Mouse (Mus musculus) left cerebral cortex, adult 18-20 months (tissue): ENCODE measurements around the gene Cfap73. TPM values are rescaled to one million over a fixed set of nuclear protein-coding genes. Genes with fewer than 3 reads are reported as not detected.
A peak's percentile ranks its signal among the peaks of the same experiment; 100 is the strongest.

Source experiments
- DNase-seq, 2 experiments: peaks; one replicate each; pipeline ENCODE4 v3.0.0; 2021 to 2022; ENCODE audit warnings: low spot score in 2 of 2, mixed read lengths in 1 of 2
- total RNA-seq, 2 experiments: library from RNA; stranded (reverse); gene quantifications; 2 replicates each; pipeline ENCODE4 v1.2.3; 2021

Cfap73 gene
- total RNA-seq, 2 experiments from 2014 or later: not detected

DNA sequence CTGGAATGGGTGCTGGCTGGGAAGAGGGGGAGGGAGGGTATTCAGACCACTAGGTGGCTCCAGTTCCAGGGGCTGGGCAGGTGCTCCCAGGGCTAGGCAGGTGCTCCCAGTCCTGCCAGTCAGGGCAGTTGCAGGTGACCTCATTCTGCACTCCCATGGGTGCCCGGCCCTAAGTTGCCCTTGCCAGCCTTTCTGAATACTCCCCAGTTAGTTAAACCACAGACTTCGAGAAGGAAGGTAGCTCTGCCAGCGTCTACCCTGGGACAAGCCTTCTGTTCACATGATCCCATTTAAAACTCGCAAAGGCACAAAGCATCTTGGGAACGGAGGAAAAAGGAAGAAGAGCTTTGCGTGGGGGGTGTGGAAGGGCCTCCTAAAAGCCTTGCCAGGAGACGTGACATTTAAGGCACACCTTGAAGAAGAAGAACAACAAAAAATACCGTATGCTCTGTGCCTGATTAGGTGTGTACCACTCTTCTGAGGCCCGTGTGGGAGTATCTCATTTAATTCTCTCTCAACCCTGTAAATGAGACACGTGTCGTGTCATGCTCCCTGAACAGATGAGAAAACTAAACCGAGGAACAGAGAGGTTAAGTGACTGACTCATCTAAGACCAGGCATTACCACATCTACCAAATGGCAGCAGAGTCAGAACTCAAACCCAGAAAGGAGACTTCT, 13.9 kb upstream of the Cfap73 start:
- no peak for DNase-seq

DNA sequence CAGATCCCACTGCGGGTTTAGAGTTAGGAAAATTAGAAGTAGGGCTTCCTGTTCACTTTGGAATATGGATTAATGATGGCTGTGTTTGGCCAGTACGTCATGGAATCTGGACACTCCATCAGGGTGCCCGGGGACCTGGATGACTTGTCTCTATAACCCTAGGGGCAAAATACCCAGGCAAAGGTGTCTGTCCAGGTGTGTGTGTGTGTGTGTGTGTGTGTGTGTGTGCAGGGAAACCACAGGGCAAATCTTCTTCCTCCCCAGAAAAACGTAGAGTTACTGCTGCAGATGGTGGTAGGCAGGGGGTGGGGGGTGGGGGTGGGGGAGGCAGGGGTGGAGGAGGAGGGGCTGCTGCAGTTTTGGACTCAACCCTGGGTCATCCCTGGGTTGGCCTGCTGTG, 13.3 kb upstream of the Cfap73 start:
- no peak for DNase-seq

DNA sequence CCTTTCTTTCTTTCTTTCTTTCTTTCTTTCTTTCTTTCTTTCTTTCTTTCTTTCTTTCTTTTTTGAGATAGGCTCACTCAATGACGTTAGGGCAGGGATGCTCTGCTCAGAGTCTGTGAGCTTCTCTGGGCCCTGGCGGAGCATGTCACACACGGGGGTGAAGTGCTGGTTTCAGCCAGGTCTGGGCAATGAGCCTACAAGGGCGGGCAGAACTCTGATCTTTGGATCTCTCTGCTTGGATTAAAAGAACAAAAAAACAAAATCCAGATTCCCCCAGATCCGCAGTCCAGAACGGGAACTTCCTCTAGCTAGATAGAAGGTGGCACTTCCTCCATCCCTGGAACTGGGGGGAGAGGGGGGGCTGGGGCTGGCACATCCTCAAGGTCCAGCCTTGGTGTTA, 11.8 kb upstream of the Cfap73 start:
- no peak for DNase-seq

DNA sequence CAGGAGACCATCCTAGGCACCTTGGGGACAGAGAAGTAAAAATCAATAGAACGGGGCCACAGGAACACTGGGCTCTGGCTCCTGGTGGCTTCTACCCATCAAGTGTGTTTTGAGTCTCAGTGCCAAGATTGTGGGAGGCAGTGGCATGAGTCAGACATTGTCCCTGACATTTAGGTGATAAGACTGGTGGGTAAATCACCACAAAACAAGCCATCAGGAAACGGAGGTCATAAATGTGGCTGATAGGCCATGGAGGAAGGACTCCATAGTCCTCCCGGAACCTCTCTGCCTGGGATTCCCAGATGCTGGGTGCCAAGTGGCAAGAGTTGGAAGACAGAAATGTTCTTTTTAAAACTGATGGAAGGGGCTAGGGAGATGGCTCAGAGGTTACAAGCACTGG, 10.2 kb upstream of the Cfap73 start:
- DNase-seq: no peak

DNA sequence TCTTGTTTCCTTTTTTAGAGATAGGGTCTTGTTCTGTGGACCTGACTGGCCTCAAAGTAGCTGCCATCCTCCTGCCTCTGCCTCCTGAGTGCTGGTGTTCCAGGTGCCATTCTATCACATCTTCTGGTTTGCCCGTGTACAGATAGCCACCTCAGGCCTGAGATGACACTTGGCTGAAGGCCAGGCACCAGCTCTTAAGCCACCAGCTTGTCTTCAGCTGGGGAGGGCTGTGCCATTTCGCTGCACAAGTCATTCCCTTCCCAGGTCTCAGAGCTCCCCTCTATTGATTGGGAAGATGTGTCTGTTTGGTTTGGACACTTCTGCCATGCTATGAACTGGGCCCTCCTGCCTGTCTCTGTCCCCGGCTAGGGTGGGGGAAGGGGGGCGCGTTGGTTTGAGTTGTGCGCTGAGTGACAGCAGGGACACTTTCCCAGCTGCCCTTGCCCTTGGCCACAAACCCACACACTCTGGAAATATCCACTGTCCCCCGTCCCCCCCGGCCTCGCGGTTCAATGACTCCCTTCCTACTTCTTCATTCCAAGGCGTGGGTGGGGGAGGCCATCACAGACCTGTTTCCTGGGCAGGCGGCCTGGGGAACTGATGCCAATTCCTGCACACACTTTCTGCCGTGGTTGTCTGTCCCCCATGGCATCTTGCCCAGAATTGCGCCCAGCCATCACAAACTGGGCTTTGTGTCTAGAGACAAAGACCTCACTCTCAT, 9.5 kb upstream of the Cfap73 start:
- DNase-seq: no peak

DNA sequence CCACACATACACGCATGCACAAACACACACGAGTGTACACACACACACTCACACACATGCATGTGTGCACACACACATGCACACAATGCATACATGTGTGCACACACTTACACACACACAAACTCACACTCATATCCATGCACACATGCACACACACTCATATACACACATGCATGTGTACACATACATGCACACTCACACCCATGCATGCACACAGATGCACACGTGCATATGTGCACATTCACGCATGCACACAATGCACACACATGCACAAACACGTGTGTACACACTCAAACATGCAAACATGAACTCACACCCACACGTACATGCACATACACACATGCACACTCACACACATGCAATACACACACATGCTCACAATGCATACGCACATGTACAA, 6.1 kb upstream of the Cfap73 start:
- no peak for DNase-seq

DNA sequence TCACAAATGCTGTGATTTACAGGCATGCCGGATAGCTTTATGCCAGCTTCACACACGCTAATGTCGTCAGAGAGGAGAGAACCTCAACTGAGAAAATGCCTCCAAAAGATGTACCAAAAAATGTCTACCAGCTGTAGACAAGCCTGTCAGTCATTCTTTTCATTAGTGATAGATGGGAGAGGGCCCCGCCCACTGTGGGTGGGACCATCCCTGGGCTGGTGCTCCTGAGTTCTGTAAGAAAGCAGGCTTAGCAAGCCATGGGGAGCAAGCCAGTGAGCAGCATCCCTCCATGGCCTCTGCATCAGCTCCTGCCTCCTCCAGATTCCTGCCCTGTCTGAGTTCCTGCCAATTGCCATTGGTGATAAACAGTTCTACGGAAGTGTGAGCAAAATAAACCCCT, 1.6 kb upstream of the Cfap73 start:
- no peak for DNase-seq

DNA sequence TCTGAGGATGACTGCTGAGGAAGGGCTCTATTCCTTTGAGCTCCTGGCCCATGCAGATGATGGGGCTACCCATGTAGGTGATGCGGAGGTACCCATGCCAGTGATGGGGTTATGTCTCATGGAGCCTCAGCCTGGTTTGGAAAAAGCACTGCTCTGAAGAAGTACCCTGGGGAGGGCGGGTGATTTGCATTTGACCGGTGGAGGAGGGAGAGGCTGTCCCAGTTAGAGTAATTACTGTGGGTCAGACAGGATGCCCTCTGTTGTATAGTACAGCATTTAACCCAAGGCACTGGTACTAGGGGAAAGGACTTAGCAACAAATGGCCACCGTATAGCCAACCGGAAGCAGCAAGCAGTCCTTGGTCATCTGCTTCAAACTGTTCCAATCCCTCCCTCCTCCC, 825 bp upstream of the Cfap73 start:
- no peak for DNase-seq

DNA sequence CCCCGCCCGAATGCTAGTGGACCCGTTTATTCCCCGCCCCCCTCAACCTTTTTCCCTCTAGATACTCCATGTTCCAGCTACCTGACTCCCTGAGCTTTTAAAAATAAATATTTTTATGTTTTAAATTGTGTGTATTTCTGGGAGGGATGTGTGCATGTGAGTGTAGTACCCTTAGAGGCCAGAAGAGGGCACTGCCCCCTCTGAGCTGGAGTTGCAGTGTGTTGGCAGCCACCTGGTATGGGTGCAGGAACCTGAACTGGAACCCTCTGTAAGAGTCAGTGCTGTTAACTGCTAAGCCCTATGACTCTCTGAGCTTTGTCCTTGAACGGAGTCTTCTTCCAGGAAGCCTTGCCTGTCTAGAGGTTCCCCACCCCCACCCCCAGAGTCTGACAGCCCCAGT, 2.1 kb downstream of the Cfap73 start:
- DNase-seq: no peak

DNA sequence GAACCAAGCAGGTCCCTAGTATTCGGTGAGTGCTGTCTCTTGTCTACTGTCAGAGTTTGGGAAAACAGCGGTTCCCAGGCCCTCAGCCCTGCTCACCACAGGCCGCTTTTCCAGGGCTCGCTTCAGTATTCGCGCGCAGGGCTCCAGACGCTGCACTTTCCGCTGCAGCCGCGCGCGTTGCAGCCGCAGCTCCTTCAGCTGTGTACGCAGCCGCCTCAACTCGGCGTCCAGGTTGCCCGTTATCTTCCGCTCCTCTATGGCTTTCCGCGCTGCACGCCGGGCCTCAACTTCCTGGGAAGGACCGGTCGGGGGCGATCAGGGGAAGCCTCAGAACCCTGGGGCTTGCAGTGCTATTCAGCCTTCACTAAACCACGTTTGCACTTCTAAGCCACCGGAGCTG, 2.9 kb downstream of the Cfap73 start:
- no peak for DNase-seq

DNA sequence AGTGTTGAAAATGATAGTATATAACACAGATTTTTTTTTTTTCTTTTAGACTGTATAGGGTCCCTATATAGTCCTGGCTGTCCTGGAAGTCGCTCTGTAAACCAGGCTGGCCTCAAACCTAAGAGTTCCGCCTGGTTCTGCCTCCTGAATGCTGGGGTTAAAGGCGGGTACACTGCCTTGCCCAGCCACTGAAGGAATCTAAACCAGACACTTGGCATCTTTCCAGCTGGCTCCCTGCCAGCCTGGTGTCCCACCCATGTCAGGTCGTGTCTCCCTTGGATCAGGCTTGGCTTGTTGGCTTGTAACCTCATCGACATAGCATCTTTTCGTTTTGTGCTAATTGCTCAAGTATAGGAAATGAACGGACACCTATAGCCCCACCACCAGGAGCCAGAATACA, 5.4 kb downstream of the Cfap73 start:
- no peak for DNase-seq

DNA sequence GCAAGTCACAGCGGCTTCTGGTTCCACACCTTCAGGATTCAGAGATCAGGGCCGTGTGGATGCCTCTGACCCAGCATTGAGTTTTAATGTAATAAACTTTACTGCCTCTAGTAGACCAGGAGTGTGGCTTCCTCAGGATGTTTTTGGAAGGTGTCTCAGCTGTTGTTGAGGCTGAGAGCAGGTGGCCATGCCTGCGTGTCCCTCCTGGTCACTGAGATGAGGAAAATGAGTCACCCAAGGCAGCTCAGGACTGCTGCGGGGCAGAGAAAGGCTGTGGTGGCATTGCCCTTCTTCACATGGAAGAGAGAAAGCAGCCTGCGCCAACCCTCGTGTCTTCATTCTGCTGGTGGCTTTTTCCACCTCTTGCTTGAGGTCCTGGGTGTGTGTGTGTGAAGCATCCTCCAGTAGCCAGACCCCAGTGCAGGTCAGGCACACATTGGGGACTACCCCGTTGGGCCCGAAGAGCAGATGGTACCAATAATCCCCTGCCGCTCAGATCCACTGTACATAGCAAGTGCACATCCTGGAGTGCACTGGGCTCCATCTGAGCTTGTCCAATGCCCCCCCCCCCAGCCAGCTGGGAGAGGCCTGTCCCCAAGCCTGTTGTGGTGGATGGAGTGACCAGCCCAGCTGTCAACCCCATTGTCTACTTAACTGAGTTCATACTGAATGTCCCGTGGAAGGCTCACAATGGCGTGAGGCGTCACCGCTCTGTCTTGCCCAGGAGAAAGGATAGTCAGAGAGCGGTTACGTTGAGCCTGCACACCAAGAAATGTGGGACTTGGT, 6.3 kb downstream of the Cfap73 start:
- no peak for DNase-seq

DNA sequence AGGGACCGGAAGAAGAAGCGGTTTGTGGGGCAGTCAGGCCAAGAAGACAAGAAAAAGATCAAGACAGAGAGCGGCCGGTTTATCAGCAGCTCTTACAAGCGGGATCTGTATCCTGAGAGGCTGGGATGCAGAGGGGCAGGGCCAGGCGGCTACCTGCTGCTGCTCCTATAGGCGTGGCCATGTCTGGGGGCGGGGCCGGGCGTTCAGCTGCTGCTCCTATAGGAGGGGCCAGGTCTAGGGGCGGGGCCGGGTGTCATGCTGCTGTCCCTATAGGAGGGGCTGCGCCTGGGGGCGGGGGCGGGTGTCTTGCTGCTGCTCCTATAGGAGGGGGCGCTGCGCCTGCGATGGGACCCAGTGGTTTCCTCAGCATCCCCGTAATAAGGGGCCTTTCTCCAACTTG, 7.6 kb downstream of the Cfap73 start:
- no peak for DNase-seq

DNA sequence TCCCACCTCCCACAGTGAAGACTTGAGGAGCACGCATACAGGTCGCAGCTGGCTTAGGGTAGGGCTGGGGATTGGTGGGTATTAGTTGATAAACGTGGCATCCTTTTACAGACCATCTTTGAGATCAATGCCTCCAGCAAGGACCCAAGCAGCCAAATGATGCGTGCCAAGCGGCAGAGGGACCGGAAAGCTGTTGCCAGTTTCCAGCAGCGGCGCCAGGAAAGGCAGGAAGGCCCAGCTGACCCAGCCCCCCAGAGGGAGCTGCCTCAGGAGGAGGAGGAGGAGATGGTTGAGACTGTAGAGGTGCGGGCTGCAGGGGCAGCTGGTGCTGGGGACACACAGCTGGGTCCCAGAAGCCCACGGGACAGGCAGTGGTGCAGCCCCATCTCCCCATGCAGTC, 9.6 kb downstream of the Cfap73 start:
- no peak for DNase-seq

DNA sequence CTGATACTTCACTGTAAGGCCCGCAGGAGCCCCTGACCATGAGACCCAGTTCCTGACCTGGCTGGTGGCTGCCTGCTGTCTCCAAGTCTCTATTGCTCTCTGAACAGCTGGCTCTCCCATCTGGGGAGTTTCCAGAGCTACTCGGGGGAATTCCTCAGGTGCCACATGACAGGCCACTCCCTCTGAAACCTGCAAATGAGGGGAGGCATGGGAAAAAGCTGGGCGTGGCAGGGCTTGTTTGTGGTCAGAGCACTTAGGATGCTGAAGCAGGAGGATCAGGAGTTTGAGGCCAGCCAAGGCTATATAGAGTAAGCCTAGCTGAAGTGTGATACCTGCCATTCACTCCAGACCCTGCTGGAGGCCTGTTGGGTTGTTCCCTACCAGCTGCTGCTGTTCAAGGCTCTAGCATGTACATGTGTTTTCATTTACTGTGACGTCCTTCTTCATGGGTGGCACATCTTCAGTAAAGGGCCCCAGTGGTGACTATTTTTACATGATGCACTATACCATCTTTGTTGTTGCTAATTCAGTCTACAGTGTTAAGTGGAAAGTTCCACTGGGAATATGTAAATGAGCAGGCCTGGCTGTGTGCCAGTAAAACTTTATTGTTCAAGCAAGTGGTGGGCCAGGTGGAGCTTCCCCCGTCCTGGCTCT, 11.7 kb downstream of the Cfap73 start:
- DNase-seq: no peak

DNA sequence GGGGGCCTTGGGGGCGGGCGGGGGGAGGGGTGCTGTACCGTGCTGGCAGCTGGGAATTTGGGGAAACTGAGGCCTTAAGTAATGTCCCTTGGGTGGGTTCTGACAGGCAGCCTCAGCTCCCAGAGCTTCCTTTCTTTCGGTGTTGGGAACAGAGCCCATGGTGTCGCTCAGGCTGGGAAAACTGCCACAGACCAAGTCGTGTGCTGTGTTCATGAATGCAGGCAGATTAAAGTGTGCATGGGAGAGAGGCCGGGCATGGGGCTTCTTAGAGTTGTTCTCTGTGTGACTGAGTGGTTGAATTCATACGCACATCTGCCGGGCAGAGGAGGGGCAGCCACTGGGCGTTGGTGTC, 12.2 kb downstream of the Cfap73 start:
- peak; percentile 35 to 44 for DNase-seq

DNA sequence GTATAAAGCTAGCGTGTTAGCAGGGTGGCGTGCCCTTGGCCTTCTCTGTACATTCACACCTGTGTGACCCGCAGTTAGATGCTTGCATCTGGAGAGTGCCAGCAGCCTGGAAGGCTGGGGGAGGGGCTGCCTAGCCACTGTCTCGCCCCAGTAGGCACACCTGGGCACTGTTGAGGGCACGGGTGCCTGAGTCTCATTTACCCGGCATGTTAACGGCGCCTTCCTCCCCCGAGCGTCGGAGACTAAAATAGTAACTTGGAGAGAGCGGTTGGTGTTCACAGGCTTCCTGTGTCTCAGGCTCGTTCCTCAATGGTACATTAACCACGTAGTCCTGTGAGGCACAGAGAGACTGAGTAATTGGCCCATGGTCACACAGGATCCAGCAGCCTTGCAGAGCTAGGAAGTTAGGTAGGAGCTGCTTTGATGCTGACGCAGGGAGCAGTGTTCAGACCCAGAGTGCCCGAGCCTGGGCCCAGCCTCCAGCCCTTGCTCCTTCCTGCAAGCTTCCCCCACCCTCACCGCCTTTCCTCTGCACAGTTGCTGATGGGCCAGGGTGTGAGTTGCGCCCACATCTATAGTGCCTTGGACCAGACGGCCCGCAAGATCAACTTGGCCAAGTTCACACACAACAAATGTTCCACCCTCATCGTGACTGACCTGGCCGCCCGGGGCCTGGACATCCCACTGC, 12.8 kb downstream of the Cfap73 start:
- DNase-seq: peak in 1 of 2 experiments; percentile 39

DNA sequence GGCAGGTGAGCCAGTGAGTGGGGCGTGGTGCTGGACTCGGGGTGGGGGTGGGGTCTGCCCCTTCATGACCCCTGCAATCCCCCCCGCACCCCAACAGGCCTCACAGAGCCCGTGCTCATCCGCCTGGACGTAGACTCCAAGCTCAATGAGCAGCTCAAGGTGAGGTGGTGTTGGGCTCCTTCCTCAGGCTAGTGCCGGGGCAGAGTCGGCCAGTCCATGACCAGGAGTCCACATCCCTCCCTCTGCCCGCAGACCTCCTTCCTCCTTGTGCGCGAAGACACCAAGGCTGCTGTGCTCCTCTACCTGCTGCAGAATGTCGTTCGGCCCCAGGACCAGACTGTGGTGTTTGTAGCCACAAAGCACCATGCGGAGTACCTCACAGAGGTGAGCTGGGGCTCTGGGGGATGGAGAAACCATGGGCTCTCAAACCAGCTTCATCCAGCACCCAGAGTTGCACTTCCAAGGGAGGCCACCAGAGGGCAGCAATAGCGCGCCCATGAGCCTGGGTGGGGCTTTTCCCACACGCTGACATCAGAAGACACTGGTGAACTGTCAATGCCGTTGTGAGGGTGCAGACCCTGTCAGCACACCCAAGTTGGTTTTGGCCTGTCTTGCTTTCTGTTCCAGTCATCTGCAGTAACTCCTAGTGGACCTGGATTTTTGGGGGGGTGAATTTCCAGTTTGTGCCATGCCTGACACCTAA, 13.5 kb downstream of the Cfap73 start:
- peak; percentile 87 to 90 for DNase-seq

DNA sequence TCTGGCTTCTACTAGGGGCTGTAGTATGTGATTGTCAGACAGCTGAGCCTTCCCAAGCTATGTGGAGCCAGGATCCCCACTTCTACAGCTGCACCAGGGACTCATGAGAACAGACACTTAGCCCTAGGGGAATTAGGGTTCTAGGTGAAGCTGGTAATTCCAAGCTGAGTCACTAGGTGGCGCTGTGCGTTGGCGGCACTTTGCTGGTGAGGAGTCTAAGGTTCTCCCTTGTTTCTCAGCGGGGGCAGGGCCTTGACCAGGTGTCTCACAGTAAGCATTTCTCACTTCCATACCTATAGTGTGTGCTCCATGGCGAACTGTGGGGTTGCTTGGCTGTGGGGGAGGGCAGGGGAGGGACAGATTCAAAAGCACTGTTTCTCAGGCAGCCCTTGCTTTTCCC, 14.8 kb downstream of the Cfap73 start:
- DNase-seq: peak; percentile 66 to 72

DNA sequence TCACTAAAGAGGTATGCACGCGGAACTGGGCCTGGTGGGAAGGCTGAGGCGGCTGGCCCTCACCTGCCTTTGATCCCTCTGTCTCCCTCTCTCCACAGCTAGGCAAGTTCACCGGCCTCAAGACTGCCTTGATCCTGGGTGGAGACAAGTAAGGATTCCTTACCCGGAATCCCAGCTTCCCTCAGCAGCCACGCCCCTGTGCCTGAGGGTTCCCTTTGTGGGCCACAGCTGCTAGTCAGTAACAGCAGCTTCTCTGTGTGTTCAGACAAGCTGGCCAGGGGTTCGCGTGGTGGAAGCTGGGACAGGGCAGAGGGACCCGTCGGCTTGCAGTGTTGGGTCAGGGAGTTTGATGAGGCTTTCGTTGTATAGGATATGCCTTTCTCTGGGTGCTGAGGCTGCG, 15.3 kb downstream of the Cfap73 start:
- no peak for DNase-seq

DNA sequence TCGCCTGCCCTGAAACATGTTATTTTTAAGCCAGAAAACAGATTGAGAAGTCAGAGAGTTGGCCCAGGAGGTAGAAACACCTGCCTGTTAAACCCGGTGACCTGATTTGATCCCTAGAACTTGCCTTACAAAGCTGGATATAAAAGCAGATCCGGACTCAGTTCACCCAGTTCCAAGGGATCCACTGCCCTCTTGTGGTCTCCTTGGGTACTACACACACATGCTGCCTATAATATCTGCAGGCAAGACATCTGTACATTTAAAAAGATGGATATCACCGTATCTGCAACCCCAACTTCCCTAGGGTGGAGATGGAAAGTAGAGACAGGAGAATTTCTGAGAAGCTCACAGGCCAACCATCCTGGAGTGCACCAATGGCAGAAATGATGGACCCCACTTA, 18.1 kb downstream of the Cfap73 start:
- DNase-seq: no peak
